Mouse (Mus musculus) erythroid progenitor cell, adult 5-6 weeks (primary cell): ENCODE measurements at regions not wholly inside any gene's neighbourhood (a gene's known extent, or its start where the extent isn't known, plus 50 kb on each side); places are given as distances from the start of the nearest gene placed in this dataset.

ENCODE experiments used
- ATAC-seq: replicated peaks from 2 replicates; pipeline ENCODE4 v1.8.0; 2016; ENCODE audit warnings: moderate number of reproducible peaks, mild to moderate bottlenecking, moderate TSS enrichment, inconsistent platforms; ENCODE audit not compliant: poor library complexity, low FRiP score, severe bottlenecking

GRCm38 (mm10) chrX:4136135-4136534 is 60.2 kb upstream of the Btbd35f28 start:
- ATAC-seq, result peak; percentile 90; the same call in 1 of the 2 replicates
